Mouse (Mus musculus): ENCODE measurements at regions not wholly inside any gene's neighbourhood (a gene's known extent, or its start where the extent isn't known, plus 50 kb on each side); places are given as distances from the start of the nearest gene placed in this dataset.
A peak's percentile ranks its signal among the peaks of the same experiment; 100 is the strongest.

- Histone ChIP-seq H3K27ac (ENCODE audit: low read depth, low read length) (no peak overlapping the region), H3K9ac (no peak overlapping the region), H3K36me3 (ENCODE audit: insufficient read depth) (no peaks in the 10 kb centered on the region), H3K4me1 (ENCODE audit: insufficient read depth) (no peaks in the 10 kb centered on the region), H3K4me2 (ENCODE audit: low read depth) (no peak overlapping the region), H3K9me3 (ENCODE audit: low read length) (no peaks in the 10 kb centered on the region), H3K4me3 (ENCODE audit: low read depth, low read length) (no peak overlapping the region), H3K27me3 (ENCODE audit: insufficient read depth, low read length) (no peaks in the 10 kb centered on the region)
- WGBS: 22% methylated on average over 1 of the region's 1 CpGs
- DNase-seq (peak; percentile 25), ATAC-seq (peak; percentile 67)
- TF ChIP-seq CTCF (IDR thresholded peaks at IDR 0.05; ENCODE audit: low read depth): no peak
Observed at GRCm38 (mm10) chr5:80274589-80274988, 745.3 kb upstream of the Adgrl3 start.

GRCm38 (mm10) chr5:80275232-80275866 is 744.6 kb upstream of the Adgrl3 start:
- no peak overlapping the region for H3K27ac ChIP-seq (ENCODE audit: low read depth, low read length)
- 52% methylated on average over 2 of the region's 2 CpGs for WGBS
- DNase-seq (peak; percentile 20), ATAC-seq (peak; percentile 74)
- no peaks in the 10 kb centered on the region for H3K36me3 ChIP-seq (ENCODE audit: insufficient read depth)
- no peak overlapping the region for H3K9ac ChIP-seq
- H3K9me3 ChIP-seq (ENCODE audit: low read length): no peaks in the 10 kb centered on the region
- no peak overlapping the region for H3K4me2 ChIP-seq (ENCODE audit: low read depth)
- no peak overlapping the region for H3K4me3 ChIP-seq (ENCODE audit: low read depth, low read length)
- no peaks in the 10 kb centered on the region for H3K4me1 ChIP-seq (ENCODE audit: insufficient read depth)
- TF ChIP-seq CTCF (IDR thresholded peaks at IDR 0.05; ENCODE audit: low read depth): no peak
- no peaks in the 10 kb centered on the region for H3K27me3 ChIP-seq (ENCODE audit: insufficient read depth, low read length)

Data from forebrain, postnatal 0 days (tissue).